Mouse (Mus musculus) neural tube, embryonic 11.5 days (tissue): Measurements from ENCODE around the gene Pou2f1. TPM values are rescaled to one million over a fixed set of nuclear protein-coding genes. Genes with fewer than 3 reads are reported as not detected.

Source experiments
- ATAC-seq: fragments of 200-750 bp; cut with Nextera tagmentation; 2 replicates; pipeline ENCODE4 v1.8.0; 2017; ENCODE audit warnings: moderate number of reproducible peaks, mild to moderate bottlenecking, moderate TSS enrichment, moderate library complexity; ENCODE audit not compliant: insufficient read depth, low FRiP score, low TSS enrichment
- DNase-seq: peaks from one replicate; pipeline ENCODE4 v3.0.0-alpha.2; 2015; ENCODE audit warnings: low spot score
- H3K27ac ChIP-seq: fragments of 300-500 bp; sonication (generic); 2 replicates; pipeline ENCODE4 v1.5.1; 2014; ENCODE audit warnings: low read depth, mild to moderate bottlenecking, low read length
- H3K27me3 ChIP-seq: fragments of 300-500 bp; sonication (generic); 2 replicates; pipeline ENCODE4 v1.6.1; 2014; ENCODE audit warnings: mild to moderate bottlenecking, low read length, mixed read lengths; ENCODE audit not compliant: control insufficient read depth, insufficient read depth
- H3K36me3 ChIP-seq: fragments of 300-500 bp; sonication (generic); 2 replicates; pipeline ENCODE4 v1.6.1; 2014; ENCODE audit warnings: mild to moderate bottlenecking, low read length, moderate library complexity, mixed read lengths; ENCODE audit not compliant: control insufficient read depth, insufficient read depth
- H3K4me1 ChIP-seq: fragments of 300-500 bp; sonication (generic); 2 replicates; pipeline ENCODE4 v1.6.1; 2014; ENCODE audit warnings: low read length, mixed read lengths; ENCODE audit not compliant: control insufficient read depth, insufficient read depth
- H3K4me2 ChIP-seq: fragments of 300-500 bp; sonication (generic); 2 replicates; pipeline ENCODE4 v1.6.1; 2014; ENCODE audit warnings: low read depth, mild to moderate bottlenecking, moderate library complexity
- H3K4me3 ChIP-seq: fragments of 300-500 bp; sonication (generic); 2 replicates; pipeline ENCODE4 v1.5.1; 2014; ENCODE audit warnings: low read depth, low read length
- H3K9ac ChIP-seq: fragments of 300-500 bp; sonication (generic); 2 replicates; pipeline ENCODE4 v1.6.1; 2014; ENCODE audit warnings: mild to moderate bottlenecking, low read length
- H3K9me3 ChIP-seq: fragments of 300-500 bp; sonication (generic); 2 replicates; pipeline ENCODE4 v1.6.1; 2016; ENCODE audit warnings: low read length; ENCODE audit not compliant: control insufficient read depth
- WGBS: fragments of 180-500 bp; shearing (Covaris S2); extraction: QIAGEN DNeasy Blood & Tissue Kit; methylation state at CpG from one replicate; pipeline ENCODE4 v1.1.7; 2014; 5-methylcytosine and 5-hydroxymethylcytosine counted together
- polyA plus RNA-seq: library from polyadenylated mRNA; unstranded; fragments of >200 nt; fragmentation: Nextera tagmentation; extraction: Ambion mirVana; gene quantifications from 2 replicates; pipeline ENCODE4 v1.2.1, GENCODE M21; 2014

Gene Pou2f1
- polyA plus RNA-seq, 1 experiment from 2014 or later: 27.5 TPM

- Histone ChIP-seq H3K27me3 (0 out of 2 replicates have a peak, but pooled peaks cover 3% of the 10 kb centered on the region), H3K4me3 (no peak overlapping the region), H3K4me2 (no peak overlapping the region), H3K9me3 (no peaks in the 10 kb centered on the region), H3K36me3 (no peaks in the 10 kb centered on the region), H3K27ac (no peak overlapping the region), H3K9ac (no peak overlapping the region), H3K4me1 (0 out of 2 replicates have a peak, but pooled peaks cover 4% of the 10 kb centered on the region)
- no peak for ATAC-seq
- 89% methylated on average over 3 of the region's 3 CpGs for WGBS
- no peak for DNase-seq
Observed at GRCm38 (mm10) chr1:165969001-165969690, 33.3 kb downstream of the Pou2f1 start.

- WGBS: 54% methylated on average over 4 of the region's 4 CpGs
- H3K9ac ChIP-seq: no peak overlapping the region
- H3K27ac ChIP-seq: no peak overlapping the region
- 0 out of 2 replicates have a peak, but pooled peaks cover 3% of the 10 kb centered on the region for H3K27me3 ChIP-seq
- ATAC-seq (no peak), DNase-seq (peak; percentile 62)
- H3K4me2 ChIP-seq: no peak overlapping the region
- no peaks in the 10 kb centered on the region for H3K9me3 ChIP-seq
- H3K36me3 ChIP-seq: no peaks in the 10 kb centered on the region
- no peak overlapping the region for H3K4me3 ChIP-seq
- H3K4me1 ChIP-seq: 0 out of 2 replicates have a peak, but pooled peaks cover 4% of the 10 kb centered on the region
Observed at GRCm38 (mm10) chr1:165967027-165967654, 35.3 kb downstream of the Pou2f1 start.

DNA sequence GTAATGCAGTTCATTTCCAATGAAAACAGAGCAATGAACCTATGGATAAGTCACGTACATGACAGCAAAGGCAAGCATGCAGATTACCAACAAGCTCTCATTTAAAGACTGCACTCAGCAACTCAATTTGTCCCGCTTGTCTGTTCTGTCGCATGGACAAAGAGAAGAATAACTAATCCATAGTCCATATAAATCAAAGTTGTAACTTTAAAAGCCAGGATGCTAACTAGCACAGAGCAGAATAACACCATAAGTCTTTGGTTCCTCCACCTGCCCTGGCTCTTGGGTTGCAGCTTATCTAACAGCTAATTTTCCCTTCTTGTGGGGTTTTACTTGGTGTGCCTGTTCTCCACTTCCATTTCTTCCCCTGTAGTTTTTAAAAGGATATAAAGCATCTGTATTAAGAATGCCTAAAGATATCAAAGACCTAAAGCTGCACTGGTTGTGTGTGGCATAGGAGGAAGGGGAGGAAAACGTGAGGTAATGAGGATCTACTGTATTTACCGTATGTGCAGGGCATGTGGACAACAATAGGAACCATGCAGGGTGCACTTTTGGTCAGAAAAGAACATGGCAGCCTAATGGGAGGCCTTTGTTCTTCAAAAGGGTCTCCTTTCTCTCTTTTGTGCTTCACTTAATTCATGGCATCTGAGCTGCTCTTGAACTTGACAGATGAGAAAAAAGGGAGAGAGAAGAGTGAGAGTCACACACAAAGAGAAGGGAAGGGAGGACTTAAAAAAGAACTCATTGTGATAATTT, 36.1 kb downstream of the Pou2f1 start:
- Histone ChIP-seq H3K4me3 (no peak overlapping the region), H3K9ac (no peak overlapping the region), H3K27me3 (0 out of 2 replicates have a peak, but pooled peaks cover 3% of the 10 kb centered on the region), H3K4me1 (0 out of 2 replicates have a peak, but pooled peaks cover 4% of the 10 kb centered on the region), H3K36me3 (no peaks in the 10 kb centered on the region), H3K27ac (no peak overlapping the region), H3K9me3 (no peaks in the 10 kb centered on the region), H3K4me2 (no peak overlapping the region)
- WGBS: 42% methylated on average over 5 of the region's 5 CpGs
- DNase-seq (peak; percentile 64), ATAC-seq (peak; percentile 87)

- DNase-seq (no peak), ATAC-seq (no peak)
- Histone ChIP-seq H3K9ac (no peak overlapping the region), H3K27me3 (0 out of 2 replicates have a peak, but pooled peaks cover 3% of the 10 kb centered on the region), H3K36me3 (no peaks in the 10 kb centered on the region), H3K27ac (no peak overlapping the region), H3K9me3 (no peaks in the 10 kb centered on the region), H3K4me2 (no peak overlapping the region), H3K4me1 (0 out of 2 replicates have a peak, but pooled peaks cover 4% of the 10 kb centered on the region), H3K4me3 (no peak overlapping the region)
- 83% methylated on average over 6 of the region's 6 CpGs for WGBS
Observed at GRCm38 (mm10) chr1:165961676-165962364, 40.7 kb downstream of the Pou2f1 start.

- no peak for DNase-seq
- no peaks in the 10 kb centered on the region for H3K27me3 ChIP-seq
- H3K27ac ChIP-seq: no peak overlapping the region
- H3K4me1 ChIP-seq: no peaks in the 10 kb centered on the region
- no peaks in the 10 kb centered on the region for H3K36me3 ChIP-seq
- ATAC-seq: no peak
- no peak overlapping the region for H3K4me2 ChIP-seq
- H3K9ac ChIP-seq: no peak overlapping the region
- no peaks in the 10 kb centered on the region for H3K9me3 ChIP-seq
- H3K4me3 ChIP-seq: no peak overlapping the region
Observed at GRCm38 (mm10) chr1:165958159-165958558, 44.3 kb downstream of the Pou2f1 start.

DNA sequence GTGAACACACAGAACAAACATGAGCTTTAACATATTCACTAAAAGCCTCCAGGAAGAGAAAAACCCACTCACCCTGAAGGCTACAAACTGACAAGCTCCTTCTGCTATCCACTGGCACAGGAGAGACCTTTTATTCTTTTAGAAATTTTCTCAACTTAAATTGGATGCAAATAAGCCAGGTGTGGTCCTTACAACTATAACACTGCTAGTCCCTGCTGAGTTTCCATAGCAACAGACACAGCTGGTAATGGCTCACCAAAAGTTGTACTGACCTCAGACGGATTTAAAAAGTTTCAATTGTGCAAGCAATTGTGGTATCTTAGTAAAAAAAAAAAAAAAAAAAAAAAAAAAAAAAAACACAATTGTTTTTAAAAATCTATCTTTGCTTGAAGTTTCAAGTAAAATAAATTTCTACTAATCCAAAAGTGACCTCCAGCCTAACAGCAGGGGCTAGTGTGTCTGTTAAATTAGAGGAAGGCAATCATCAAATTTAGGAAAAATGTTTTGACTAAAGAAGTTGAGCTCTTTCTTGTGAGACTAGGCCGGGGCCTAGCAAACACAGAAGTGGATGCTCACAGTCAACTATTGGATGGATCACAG, 54.2 kb downstream of the Pou2f1 start:
- Histone ChIP-seq H3K9ac (no peak overlapping the region), H3K9me3 (no peaks in the 10 kb centered on the region), H3K4me2 (no peak overlapping the region), H3K36me3 (no peaks in the 10 kb centered on the region), H3K27me3 (no peaks in the 10 kb centered on the region), H3K4me3 (no peak overlapping the region), H3K27ac (no peak overlapping the region), H3K4me1 (no peaks in the 10 kb centered on the region; the same call in 1 of the 2 replicates)
- DNase-seq: no peak
- ATAC-seq: no peak
- 44% methylated on average over 2 of the region's 2 CpGs for WGBS

GRCm38 (mm10) chr1:165943270-165943669, 59.2 kb downstream of the Pou2f1 start:
- DNase-seq (no peak), ATAC-seq (no peak)
- Histone ChIP-seq H3K9me3 (no peaks in the 10 kb centered on the region), H3K36me3 (no peaks in the 10 kb centered on the region), H3K4me3 (no peak overlapping the region), H3K9ac (no peak overlapping the region), H3K4me2 (no peak overlapping the region), H3K27me3 (no peaks in the 10 kb centered on the region), H3K27ac (no peak overlapping the region), H3K4me1 (no peaks in the 10 kb centered on the region; the same call in 1 of the 2 replicates)
- 97% methylated on average over 1 of the region's 1 CpGs for WGBS

- Histone ChIP-seq H3K4me1 (peaks cover 12% of the 10 kb centered on the region), H3K4me3 (no peak overlapping the region), H3K36me3 (no peaks in the 10 kb centered on the region), H3K4me2 (no peak overlapping the region), H3K27me3 (no peaks in the 10 kb centered on the region), H3K9ac (no peak overlapping the region), H3K9me3 (no peaks in the 10 kb centered on the region), H3K27ac (no peak overlapping the region)
- ATAC-seq: peak; percentile 24; the same call in 1 of the 2 replicates
- 80% methylated on average over 2 of the region's 2 CpGs for WGBS
- DNase-seq: no peak
Observed at GRCm38 (mm10) chr1:165935466-165935818, 67.0 kb downstream of the Pou2f1 start.
